Mouse (Mus musculus): Measurements from ENCODE around the gene Gjb1. TPM values are rescaled to one million over a fixed set of nuclear protein-coding genes. Genes with fewer than 3 reads are reported as not detected.

Gjb1 gene
- 49.0 and 52.2 TPM in 2 replicates for polyA plus RNA-seq (2015; fragmentation: Nextera tagmentation; extraction: Ambion mirVana)

DNA sequence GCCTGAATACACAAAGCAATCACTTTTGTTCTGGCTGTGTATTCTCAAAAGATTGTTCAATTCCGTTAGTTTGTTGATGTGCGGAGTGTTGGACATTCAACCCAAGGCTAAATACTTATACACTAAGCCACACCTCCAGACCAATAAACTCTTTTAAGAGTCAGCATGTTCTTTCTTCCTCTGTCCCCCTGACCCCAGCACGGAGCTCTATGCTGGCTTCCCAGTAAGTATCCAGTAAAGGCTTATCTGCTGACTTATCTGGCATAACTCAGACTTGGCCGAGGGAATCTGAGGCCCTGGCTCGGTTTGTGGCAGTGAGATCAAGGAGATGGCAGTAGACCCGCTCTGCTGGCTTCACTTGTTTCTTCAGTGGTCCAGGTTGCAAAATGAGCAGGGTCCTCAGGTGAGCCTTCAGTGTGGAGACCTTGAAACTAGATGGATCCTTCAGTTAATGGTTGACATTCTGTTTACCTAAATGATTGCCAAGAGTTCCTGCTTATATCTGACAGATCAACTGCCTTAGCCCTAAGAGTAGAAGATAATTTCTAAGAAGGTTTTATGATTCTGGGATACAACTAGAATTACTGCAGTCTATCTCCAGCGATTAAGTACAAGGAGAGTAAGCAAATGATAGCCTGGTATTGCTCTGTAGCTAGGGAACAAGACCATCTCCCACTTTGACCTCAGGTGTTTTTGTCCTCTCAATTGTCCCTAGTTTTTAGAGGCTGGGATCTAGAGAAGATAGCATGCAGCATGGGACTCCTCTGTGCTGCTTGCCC, at the start of gene Gjb1:
Gjb1 (plus strand) TSS at position 189 of the 779 bp plus-strand sequence.
- no peak within 1 kb of the TSS for H3K4me2 ChIP-seq (replicated peaks; ENCODE audit: low read depth)
- DNase-seq (ENCODE audit: low spot score) (no peak), ATAC-seq (ENCODE audit: low FRiP score, low TSS enrichment) (no peak)
- H3K4me3 ChIP-seq (ENCODE audit: low read depth, low read length), result no peak within 1 kb of the TSS
- H3K9me3 ChIP-seq (ENCODE audit: control insufficient read depth, low read length), result no peaks in the 10 kb centered on the region
- H3K27ac ChIP-seq (replicated peaks), result 0 out of 2 replicates have a peak within 1 kb of the TSS, but pooled peaks have one; percentile 35
- H3K36me3 ChIP-seq (ENCODE audit: control insufficient read depth, insufficient read depth, low read length), result no peaks in the 10 kb centered on the region
- TF ChIP-seq CTCF (IDR thresholded peaks at IDR 0.05; ENCODE audit: low read depth), result no peak
- no peak for TF ChIP-seq EP300 (optimal IDR thresholded peaks at IDR 0.05)
- 69% methylated on average over 7 of the region's 7 CpGs for WGBS
- no peaks in the 10 kb centered on the region for H3K4me1 ChIP-seq (replicated peaks; ENCODE audit: control insufficient read depth, insufficient read depth)
- H3K9ac ChIP-seq (ENCODE audit: low read length), result no peak within 1 kb of the TSS
- no peaks in the 10 kb centered on the region for H3K27me3 ChIP-seq (ENCODE audit: control insufficient read depth, insufficient read depth, low read length)

DNA sequence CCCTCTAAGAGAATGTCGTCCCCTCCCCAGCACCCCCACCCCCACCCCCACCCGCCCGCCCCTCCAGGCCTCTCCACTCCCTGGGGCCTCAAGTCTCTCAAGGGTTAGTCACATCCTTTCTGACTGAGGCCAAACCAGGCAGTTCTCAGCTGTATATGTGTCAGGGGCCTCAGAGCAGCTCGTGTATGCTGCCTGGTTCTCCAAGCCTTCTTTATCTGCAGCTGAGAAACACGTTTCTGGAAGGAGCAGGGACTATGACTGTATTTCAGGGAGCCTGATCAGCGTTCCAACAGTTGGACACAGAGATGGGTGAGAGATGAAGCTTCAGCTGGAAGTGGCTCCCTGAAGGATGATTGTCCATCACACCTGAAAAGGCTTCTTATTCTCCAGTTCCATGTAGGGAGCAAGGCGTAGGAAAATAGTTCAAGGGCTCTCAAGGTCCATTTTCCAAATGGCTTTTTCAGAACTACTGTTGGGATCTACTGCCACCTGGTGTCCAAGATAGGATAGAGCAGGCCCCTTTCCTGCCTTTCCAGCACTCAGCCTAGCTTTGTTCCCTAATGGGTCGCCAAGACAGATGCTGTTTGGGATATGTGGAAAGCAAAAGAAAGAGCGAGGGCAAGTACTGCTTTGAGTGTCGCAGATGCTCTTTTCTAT, 46.7 kb upstream of the Gjb1 start:
- Histone ChIP-seq H3K4me2 (replicated peaks; ENCODE audit: low read depth) (no peak overlapping the region), H3K9ac (ENCODE audit: low read length) (no peak overlapping the region)

DNA sequence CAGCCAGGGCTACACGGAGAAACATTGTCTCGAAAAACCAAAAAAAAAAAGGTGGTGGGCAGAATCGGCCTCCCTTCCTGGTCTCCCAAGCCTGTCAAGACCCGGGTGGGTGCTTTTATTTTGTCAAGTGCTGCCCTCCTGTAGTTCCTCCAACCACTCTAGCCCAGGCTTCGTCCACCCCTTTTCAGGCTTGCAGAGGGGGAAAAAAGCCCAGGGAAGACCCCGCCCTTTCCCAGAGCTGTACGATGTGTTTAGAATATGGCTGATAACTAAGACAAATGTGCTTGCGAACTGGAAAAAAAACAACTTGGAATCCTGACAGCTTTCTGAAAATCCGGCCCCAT, 44.2 kb upstream of the Gjb1 start:
- TF ChIP-seq CTCF (IDR thresholded peaks at IDR 0.05; ENCODE audit: low read depth) (no peak), EP300 (optimal IDR thresholded peaks at IDR 0.05) (no peak)
- Histone ChIP-seq H3K4me2 (replicated peaks; ENCODE audit: low read depth) (peak overlapping the region; percentile 43), H3K9ac (ENCODE audit: low read length) (0 out of 2 replicates have a peak overlapping the region, but pooled peaks have one; percentile 43), H3K9me3 (ENCODE audit: control insufficient read depth, low read length) (no peaks in the 10 kb centered on the region), H3K27ac (replicated peaks) (peak overlapping the region; percentile 92), H3K4me1 (replicated peaks; ENCODE audit: control insufficient read depth, insufficient read depth) (no peaks in the 10 kb centered on the region), H3K36me3 (ENCODE audit: control insufficient read depth, insufficient read depth, low read length) (no peaks in the 10 kb centered on the region), H3K4me3 (ENCODE audit: low read depth, low read length) (peak overlapping the region; percentile 24; the same call in 1 of the 2 replicates), H3K27me3 (ENCODE audit: control insufficient read depth, insufficient read depth, low read length) (no peaks in the 10 kb centered on the region)
- 34% methylated on average over 9 of the region's 9 CpGs for WGBS
- ATAC-seq (ENCODE audit: low FRiP score, low TSS enrichment), result no peak; the same call in 1 of the 2 replicates
- no peak for DNase-seq (ENCODE audit: low spot score)

More for the DNA sequence above, 46.7 kb upstream of the Gjb1 start:
- DNase-seq (ENCODE audit: low spot score) (peak; percentile 39), ATAC-seq (ENCODE audit: low FRiP score, low TSS enrichment) (no peak)
- no peaks in the 10 kb centered on the region for H3K4me1 ChIP-seq (replicated peaks; ENCODE audit: control insufficient read depth, insufficient read depth)
- H3K27me3 ChIP-seq (ENCODE audit: control insufficient read depth, insufficient read depth, low read length), result no peaks in the 10 kb centered on the region
- 17% methylated on average over 10 of the region's 10 CpGs for WGBS
- H3K4me3 ChIP-seq (ENCODE audit: low read depth, low read length), result no peak overlapping the region
- H3K36me3 ChIP-seq (ENCODE audit: control insufficient read depth, insufficient read depth, low read length), result no peaks in the 10 kb centered on the region
- H3K9me3 ChIP-seq (ENCODE audit: control insufficient read depth, low read length), result no peaks in the 10 kb centered on the region
- peak overlapping the region; percentile 63 for H3K27ac ChIP-seq (replicated peaks)
- TF ChIP-seq CTCF (IDR thresholded peaks at IDR 0.05; ENCODE audit: low read depth) (peak; percentile 89), EP300 (optimal IDR thresholded peaks at IDR 0.05) (no peak)

DNA sequence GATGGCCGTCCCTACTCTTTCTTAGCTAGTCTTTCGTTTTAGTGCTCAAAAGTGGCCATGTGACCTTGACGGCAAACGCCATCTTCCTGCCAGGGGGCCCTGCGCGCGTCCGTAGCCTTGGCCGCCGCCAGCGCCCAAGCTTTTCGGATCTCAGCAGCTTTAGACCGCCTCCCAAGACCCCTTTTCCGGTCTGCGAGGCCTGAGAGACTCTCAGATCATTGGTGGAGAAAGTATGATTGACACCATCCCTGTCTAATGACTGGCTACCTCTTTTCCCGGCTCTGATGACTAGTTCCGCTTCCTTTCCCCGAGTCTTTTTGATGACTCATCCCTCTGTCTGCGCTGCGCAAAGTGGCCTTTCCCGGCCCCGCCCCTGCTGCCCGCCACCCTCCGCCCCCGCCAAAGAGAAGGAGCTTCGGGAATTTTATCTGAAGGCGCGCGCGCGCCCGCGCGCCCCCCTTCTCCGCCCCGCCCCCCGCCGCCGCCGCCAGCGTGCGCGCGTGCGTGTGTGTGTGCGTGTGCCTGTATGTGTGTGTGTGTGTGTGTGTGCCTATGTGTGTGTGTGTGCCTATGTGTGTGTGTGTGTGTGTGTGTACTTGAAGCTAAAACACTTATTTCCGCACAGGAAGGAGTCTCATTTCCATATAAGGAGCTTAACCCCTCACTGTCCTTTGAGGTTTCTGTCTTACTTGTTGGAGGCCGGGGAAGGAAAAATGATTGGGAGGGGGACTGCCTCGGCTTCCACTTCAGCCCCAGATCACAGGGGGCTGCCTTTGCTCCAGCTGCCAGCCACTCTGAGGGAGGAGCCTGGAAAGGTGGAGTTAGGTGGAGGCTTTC, 43.6 kb upstream of the Gjb1 start:
- H3K27me3 ChIP-seq (ENCODE audit: control insufficient read depth, insufficient read depth, low read length), result no peaks in the 10 kb centered on the region
- DNase-seq (ENCODE audit: low spot score), result peak; percentile 89
- TF ChIP-seq CTCF (IDR thresholded peaks at IDR 0.05; ENCODE audit: low read depth), result no peak
- TF ChIP-seq EP300 (optimal IDR thresholded peaks at IDR 0.05), result no peak
- ATAC-seq (ENCODE audit: low FRiP score, low TSS enrichment), result peak; percentile 98
- H3K4me3 ChIP-seq (ENCODE audit: low read depth, low read length), result peak overlapping the region; percentile 38
- H3K4me2 ChIP-seq (replicated peaks; ENCODE audit: low read depth), result peak overlapping the region; percentile 49
- peak overlapping the region; percentile 55 for H3K9ac ChIP-seq (ENCODE audit: low read length)
- peak overlapping the region; percentile 92 for H3K27ac ChIP-seq (replicated peaks)
- no peaks in the 10 kb centered on the region for H3K4me1 ChIP-seq (replicated peaks; ENCODE audit: control insufficient read depth, insufficient read depth)
- H3K36me3 ChIP-seq (ENCODE audit: control insufficient read depth, insufficient read depth, low read length), result no peaks in the 10 kb centered on the region
- no peaks in the 10 kb centered on the region for H3K9me3 ChIP-seq (ENCODE audit: control insufficient read depth, low read length)
- WGBS, result 11% methylated on average over 31 of the region's 49 CpGs

DNA sequence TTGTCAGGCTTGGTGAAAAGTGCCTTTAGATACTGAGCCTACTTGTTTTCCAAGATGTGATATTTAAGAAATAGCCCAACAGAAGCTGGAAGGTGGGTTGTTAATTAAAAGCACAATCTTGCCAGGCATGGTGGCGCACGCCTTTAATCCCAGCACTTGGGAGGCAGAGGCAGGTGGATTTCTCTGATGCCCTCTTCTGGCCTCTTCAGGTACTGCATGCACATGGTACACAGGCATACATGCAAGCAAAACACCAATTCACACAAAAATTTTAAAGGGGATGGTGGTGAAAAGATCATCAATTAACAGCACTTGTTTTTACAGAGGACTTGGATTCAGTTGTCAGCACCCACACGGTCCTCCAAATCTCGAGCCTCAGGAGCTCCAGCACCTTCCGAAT, 41.6 kb upstream of the Gjb1 start:
- Histone ChIP-seq H3K9ac (ENCODE audit: low read length) (no peak overlapping the region), H3K27me3 (ENCODE audit: control insufficient read depth, insufficient read depth, low read length) (no peaks in the 10 kb centered on the region), H3K9me3 (ENCODE audit: control insufficient read depth, low read length) (no peaks in the 10 kb centered on the region), H3K4me3 (ENCODE audit: low read depth, low read length) (no peak overlapping the region), H3K4me1 (replicated peaks; ENCODE audit: control insufficient read depth, insufficient read depth) (no peaks in the 10 kb centered on the region), H3K36me3 (ENCODE audit: control insufficient read depth, insufficient read depth, low read length) (no peaks in the 10 kb centered on the region), H3K27ac (replicated peaks) (no peak overlapping the region), H3K4me2 (replicated peaks; ENCODE audit: low read depth) (no peak overlapping the region)
- DNase-seq (ENCODE audit: low spot score), result peak; percentile 20
- no peak for ATAC-seq (ENCODE audit: low FRiP score, low TSS enrichment)
- TF ChIP-seq EP300 (optimal IDR thresholded peaks at IDR 0.05) (no peak), CTCF (IDR thresholded peaks at IDR 0.05; ENCODE audit: low read depth) (peak; percentile 61)
- 89% methylated on average over 5 of the region's 5 CpGs for WGBS

Measured in stomach, postnatal 0 days (tissue).